Mouse (Mus musculus) mouse embryonic stem cell (cell line): ENCODE results near the gene Abhd8.
"Not testable (repeated sequence)": the region's sequence is repeated elsewhere in the genome, so short reads cannot be mapped to it uniquely, and the experiment has no call there.

ENCODE experiments used
- in situ Hi-C, 2 experiments: fragments of 300-500 bp; cut with MboI; formaldehyde crosslinking; loops; 1 replicate in 1 of 2; 3 replicates in 1 of 2; pipeline ENCODE4 v1.14.3; 2019 to 2020; ENCODE audit warnings: low sequenced_read_pairs in 2 of 2, low pct_unique_long_range_greater_than_20kb in 1 of 2, mixed read lengths in 1 of 2; ENCODE audit not compliant: unreplicated experiment in 1 of 2

Abhd8 gene

DNA sequence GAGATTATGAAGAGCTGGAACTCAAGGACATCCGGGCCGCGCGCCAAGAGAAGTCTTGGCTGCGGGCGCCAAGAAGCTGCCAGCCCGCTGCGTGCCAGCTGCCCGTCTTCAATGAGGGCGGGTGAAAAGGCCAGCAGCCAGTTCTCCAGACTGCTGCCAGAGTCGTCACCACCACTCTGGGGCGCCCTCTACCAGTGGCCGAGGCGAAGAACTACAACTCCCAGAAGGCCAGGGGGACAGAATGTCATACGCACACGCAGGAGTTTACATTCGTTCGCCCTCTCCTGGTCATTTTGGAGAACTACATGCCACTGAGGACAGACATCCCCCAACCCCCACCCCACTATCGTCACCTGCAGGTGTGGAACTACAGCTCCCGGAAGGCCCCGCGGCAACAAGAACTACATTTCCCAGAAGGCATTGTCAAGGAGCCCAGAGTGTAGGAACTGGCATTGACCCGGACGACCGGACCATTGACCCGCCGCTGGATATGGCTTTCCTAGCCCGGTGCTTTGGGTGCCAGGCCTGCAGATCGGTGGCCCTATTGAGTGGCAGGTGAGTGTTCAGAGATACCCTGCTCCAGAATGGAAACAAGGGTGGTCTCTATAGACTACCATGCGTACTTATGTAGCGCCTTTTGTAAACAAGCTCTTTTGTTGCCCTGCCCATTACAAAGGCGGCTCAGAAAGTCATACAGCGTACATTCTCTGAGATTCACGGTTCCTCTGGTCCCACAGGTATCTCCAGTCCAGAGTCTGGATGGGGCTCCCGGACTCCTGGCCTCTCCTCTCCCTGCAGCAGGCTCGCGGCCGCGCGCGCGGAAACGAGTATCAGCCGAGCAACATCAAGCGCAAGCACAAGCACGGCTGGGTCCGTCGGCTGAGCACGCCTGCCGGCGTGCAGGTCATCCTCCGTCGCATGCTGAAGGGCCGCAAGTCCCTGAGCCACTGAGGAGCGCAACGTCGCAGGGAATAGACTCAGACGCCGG, 1.4 kb upstream of the Abhd8 start, which contains the start of gene Mrpl34:
Mrpl34 (plus strand) TSS at position 447 of the 988 bp plus-strand sequence.
- in situ Hi-C loops, result no loop called here

DNA sequence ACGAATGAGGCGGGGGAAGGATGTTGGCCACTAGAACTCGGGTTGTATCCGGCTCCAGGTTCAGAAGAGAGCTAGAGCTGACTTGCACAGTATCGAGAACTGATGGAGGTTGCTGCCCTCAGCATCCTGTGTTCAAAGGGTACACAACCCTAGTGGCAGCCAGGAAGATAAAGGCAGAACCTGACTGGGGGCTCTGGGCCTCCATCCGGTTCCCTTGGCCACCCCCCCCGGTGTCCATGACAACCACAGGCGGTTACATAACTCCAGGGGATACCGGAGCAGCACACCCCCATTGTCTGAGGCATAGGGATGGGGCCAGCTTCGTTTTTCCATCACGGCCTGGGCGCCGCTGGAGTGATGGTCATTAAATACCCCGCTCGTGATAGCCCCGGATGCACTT, 669 bp downstream of the Abhd8 start:
- in situ Hi-C loops, result no loop called here

DNA sequence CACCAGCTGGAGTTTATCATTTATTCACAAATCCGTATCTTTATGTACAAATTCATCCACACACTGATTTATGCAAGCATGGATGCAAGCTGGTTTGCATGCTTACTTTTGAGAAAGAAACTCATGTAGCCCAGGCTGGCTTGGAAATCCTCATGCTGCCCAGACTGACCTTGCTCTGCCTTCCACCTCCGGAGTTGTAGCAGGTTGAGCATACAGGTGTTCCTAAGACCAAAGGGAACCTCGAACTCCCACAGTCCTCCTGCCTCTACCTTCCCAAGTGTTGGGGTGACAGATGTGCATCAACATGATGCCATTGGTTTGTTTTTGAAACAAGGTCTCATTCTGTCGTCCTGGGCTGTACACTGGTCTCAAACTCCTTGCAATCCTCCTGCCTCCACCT, 1.3 kb downstream of the Abhd8 start:
- in situ Hi-C loops, result no loop called here

DNA sequence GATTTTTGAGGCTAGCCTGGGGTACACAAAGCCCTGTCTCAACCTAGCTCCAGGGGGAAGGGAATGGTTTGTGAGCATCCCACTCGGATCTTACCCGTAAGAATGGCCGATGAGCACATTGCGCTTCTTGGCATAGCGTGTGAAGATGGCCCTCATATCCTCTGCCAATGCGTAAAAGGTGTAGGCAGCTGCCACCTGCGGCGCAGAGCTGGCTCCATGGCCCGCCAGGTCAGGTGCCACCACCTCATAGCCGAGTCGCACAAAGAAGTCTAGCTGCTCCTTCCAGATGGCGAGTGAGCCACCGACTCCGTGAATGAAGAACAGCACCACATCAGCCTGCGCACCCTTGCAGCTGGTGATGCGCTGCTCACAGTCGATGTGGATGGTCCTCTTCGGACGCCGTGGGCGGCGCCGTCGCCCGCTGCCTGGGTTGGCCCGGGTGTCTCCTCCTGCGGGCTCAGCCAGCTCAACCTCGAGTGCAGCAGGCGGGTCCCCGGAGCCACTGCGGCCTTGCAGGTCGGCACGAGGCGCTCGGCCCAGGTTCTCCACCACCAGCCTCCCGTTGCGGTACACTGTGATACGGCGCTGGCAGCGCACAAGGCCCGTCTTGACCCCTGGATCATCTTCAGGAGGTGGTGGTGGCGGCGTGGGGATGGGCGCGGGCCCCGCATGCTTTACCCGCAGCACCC, 2.2 kb downstream of the Abhd8 start:
- in situ Hi-C loops, result no loop called here

DNA sequence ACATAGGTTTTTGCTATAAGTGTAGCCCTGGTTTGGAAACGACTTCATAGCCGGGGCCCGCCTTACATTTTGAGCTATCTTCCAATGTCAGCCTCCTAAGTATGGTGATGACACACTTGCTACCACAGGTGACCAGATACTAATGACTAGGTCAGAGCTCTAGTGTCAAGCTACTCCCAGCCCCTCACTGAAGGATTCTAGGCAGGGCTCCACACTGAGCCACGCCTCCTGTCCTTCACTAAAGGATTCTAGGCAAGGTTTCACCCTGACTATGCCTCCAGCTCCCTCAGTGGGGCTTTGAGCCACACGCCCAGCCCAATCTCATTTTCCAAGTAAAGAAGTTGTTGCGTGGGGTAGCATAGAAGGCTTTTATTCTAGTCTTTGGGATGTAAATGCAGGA, 2.7 kb downstream of the Abhd8 start:
- in situ Hi-C loops, result no loop called here

DNA sequence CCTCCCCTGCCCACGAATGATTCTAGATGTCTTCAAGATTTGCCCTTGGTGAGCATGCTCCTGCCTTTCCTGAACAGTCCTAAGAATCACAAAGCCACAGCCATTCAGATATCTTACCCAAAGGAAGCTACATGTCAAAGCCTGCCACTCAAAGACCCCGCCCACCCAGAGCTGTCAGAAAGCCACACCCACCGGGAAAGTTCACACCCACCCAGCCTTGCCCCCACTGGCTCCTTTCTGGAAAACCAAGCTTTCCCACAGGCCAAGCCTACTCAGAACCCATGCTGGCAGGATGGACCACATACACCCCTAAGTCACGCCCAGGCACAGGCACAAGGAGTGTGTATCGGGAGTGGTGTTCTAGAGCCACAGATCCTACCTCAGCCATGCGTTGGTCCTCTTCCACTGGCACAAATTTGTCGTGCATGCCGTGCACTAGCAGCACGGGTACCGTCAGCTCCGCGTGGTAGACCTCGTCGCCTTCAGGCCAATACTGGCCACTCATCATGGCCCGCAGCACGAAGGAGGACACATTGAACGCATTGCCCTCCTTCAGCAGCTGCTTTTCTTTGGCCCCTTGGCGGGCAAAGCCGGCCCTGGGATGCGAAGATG, 5.7 kb downstream of the Abhd8 start:
- in situ Hi-C loops, result no loop called here

DNA sequence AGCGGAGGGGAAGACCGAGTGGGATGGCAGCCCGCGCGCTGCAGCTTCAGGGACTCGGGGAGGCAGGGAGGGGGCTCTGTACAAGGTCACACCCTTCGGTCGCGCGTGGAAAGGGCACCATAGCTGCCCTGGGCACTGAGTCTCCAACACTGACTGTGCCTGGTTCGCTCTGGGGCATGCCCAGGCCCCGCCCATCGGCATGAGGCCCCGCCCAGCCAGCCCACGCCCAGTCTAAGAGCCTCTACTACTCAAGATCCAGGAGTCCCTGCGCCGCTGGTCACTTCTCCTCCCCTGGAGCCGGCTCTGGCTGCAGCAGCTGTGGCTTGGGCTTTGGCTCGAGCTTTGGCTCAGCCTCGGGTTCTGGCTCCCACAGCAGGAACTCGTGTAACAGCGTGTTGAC, 6.5 kb downstream of the Abhd8 start:
- in situ Hi-C loops, result no loop called here

DNA sequence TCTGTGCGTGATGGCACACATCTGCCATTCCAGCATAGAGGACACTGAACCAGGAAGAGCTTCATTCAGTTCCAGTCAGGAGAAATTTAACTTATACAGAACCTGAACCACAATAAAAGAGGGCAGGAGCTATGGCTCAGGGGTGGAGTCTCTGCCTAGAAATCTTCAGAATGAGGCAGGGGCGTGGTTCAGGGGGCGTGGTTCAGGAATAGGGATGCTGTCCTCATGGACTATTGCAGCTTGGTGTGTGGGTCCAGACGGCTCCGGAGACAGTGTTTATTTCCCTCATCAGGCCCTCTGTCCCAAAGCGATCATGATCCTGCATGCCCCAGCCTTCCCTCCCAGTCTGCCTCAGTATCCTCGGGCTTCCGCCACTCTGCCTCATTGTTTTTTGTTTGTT, 8.8 kb downstream of the Abhd8 start:
- in situ Hi-C loops, result no loop called here

DNA sequence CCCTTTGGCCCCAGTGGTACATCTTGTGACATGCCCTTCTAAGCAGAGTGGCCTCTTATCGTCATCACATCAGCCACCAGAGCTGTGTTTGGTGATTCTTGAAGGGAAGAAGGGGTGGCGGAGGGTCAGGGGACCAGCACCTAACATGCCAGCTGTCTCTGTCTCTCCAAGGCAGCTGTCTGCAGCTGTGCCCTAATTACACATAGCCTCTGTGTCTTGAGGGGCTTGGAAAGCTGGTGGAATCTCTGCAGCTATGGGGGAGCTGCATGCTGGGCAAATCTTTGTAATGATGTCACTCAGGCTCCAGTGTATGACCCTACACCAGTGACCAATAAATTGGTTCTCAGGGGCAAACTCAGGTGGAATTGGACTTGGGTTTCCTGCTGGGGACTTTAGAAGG, 10.8 kb downstream of the Abhd8 start:
- in situ Hi-C loops, result no loop called here

DNA sequence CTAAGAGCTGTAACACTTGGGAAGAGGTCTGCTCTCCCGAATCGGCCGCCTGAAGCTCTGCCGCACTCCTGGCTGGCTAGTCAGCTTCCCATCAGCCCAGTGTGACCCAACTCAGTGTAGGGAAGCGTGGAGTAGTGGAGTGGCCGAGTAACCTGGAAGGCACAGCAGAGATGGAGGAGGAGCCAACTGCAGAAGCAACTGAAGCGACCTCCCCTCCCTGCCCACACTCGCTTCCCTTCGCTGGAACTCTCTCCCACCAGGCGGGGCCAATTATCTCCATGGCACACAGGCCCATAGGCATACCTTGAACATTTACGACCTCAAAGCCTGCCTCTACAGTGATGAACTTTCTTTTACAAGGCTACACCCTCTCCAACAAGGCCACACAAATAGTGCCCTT, 11.7 kb downstream of the Abhd8 start:
- in situ Hi-C loops, result no loop called here

DNA sequence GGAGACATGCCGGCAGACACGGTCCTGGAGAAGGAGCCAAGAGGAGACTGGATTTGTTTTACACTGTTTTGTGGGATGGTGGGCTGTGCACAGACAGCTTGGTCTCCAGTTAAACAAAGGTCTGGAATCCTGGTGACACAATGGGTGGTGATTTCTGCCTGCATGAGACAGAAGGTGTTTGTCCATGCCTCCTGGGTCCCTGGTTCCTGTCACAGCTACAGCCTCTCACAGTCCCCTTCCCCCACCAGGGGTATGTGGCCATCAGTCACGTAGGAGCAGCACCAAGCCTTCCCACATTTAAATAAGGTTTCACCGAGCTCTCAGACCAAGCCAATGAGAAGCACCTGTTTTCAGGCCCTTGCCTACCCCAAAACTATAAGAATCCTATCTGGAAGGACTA, 12.1 kb downstream of the Abhd8 start:
- in situ Hi-C loops, result no loop called here

DNA sequence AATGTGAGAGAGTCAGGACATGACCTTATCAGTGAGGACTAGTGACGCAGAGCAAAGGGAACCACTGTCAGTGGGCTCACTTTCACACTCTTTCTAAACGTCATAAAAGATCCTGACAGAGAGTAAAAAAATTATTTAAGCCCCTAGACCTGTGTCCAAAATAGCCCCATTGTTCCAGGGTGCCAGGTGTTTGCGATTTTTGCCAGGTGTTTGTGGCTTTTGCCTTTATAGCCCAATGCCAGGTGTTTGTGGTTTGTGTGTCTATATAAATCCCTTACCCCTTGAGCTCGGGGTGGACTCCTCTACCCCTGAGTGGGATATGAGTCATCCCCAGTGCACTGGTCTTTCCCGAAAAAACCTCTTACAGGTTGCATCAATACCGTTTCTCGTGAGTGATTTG, 18.4 kb downstream of the Abhd8 start:
- in situ Hi-C loops, result no loop called here

DNA sequence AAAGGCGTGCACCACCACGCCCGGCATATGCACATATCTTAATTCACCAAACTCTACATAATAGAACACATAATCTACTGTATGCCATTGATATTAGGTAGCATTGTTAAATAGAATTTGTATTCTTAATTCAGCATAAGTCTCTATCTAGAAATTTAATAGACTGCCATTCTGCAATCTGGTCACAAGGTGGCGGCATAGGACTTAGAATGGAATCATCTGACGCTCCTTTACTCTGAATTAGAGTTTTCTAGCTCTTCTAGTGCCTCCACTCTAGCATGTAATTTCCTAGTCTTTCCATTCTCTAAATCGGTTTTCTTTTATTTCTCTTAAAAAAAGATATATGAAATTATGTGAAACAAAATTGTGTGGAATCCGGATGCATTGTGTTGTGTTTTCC, 22.1 kb downstream of the Abhd8 start:
- in situ Hi-C loops, result loop anchor here in 1 of 2 experiments (5.0 kb wide), 1 partner anchor 81 kb away; no protein-coding TSS in a partner anchor

DNA sequence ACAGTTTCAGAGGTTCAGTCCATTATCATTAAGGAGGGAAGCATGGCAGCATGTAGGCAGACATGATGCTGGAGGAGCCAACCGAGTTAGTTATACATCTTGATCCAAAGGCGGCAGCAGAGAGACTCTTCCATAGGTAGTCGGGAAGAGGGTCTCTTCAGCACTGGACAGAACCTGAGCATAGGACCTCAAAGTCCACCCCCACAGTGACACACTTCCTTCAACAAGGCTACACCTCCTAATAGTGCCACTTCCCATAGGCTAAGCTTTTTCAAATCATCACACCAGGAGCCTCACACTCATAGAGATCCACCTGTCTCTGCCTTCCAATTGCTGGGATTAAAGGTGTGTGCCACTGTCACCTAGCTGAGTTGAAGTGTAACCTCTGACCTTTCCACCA, 26.4 kb downstream of the Abhd8 start:
- in situ Hi-C loops, result no loop called here

DNA sequence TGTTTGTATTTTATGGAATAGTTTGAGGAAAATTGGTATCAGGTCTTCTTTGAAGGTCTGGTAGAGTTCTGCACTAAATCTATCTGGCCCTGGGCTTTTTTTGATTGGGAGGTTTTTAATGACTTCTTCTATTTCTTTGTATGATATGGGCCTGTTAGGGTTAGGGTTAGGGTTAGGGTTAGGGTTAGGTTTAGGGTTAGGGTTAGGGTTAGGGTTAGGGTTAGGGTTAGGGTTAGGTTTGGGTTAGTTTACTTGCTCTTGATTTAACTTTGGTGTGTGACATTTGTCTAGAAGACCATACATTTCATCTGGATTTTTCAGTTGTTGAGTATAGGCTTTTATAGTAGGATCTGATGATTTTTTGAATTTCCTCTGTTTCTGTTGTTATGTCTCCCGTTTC, 30.5 kb downstream of the Abhd8 start:
- in situ Hi-C loops, result not testable (repeated sequence)

DNA sequence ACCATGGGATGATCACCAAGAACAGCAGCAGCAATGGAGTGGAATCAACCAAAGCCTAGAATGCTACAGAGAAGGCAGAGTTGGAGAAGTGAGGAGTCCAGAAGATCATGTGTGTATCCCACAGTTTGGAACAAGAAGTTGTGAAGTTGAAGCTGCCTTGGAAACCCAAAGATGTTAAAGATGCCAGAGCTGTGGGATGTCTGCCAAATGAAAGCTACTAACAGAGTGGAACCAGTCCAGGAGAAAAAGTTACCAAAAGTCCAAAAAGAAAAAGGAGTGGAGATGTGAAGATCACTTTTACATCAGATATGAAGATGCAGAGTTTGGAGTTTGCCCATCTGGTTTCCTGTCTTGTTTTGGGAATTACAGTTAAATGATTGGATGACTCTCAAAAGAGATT, 41.3 kb downstream of the Abhd8 start:
- in situ Hi-C loops, result no loop called here

DNA sequence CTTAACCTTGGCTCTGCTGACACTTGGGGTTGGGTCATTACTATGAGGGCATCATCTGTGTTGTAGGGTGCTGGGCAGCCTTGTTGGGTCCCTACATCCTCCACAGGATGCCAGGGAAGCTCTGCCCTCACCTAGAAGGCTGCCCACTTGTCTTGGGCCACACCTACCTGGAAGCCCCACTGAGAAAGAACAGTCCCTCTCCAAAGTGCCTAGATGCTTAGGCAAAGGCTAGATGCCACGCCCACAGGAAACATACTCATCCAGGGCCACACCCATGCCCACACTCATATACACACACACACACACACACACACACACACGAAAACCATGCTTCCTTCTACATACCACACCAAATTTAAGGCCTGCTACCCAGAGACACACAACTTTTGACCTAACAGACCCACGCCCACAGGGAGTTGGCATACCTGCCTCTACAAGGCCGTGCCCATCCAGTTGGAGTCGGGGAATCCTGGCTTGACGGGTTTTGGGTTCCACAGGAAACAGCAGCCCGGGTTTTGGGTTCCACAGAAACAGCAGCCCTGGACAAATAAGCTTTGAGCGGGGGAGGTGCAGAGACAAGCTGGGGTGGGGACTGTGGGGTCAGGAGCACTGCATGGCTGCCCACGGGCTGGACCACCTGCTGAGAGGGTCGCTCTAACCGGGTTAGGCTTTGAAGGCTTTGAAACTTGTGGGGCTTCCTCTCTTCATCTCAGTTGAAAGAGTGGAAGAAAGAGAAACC, 51.8 kb downstream of the Abhd8 start:
- in situ Hi-C loops, result no loop called here

DNA sequence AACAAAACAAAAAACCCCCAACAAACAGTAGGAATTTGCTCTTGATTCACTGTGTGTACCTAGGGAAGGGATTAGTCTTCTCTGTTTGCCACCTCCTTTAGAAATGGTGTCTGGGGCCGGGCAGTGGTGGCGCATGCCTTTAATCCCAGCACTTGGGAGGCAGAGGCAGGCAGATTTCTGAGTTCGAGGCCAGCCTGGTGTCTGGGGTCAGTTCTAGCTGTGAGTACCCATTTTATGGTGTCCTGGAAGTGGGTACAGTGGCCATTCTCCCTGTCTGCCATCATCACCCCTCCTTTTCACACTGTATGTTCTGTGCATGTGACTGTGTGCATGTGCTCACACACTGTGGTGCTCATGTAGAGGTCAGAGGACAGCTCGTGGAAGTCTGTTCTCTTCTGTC, 55.2 kb downstream of the Abhd8 start:
- in situ Hi-C loops, result no loop called here

DNA sequence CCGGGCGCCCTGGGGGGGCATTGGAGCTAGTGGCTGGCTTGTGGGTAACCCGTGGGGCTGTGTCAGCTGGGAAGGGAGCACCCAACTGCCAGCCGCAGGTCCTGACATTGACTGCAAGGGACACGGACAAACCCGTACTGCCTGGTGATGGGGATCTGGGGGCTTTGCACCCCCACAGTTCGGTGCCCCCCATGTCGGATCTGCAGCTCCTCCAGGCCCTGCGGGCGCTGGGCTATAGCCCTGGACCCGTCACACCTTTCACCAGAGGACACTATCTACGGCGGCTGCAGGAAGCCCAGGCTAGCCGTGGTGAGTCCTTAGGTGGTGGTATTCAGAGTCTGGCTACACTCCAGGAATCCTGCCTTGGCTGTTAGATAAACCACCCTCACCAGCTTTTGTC, 56.0 kb downstream of the Abhd8 start:
- in situ Hi-C loops, result no loop called here
